Mouse (Mus musculus) hindbrain, embryonic 15.5 days (tissue): ENCODE results near the gene Stk36. TPM values are rescaled to one million over a fixed set of nuclear protein-coding genes. Genes with fewer than 3 reads are reported as not detected.

Experiments used
- ATAC-seq: fragments of 200-750 bp; cut with Nextera tagmentation; 2 replicates; pipeline ENCODE4 v1.8.0; 2017; ENCODE audit warnings: low read depth, moderate number of reproducible peaks, moderate TSS enrichment; ENCODE audit not compliant: low FRiP score
- H3K27ac ChIP-seq: fragments of 300-500 bp; sonication (generic); replicated peaks from 2 replicates; pipeline ENCODE4 v1.5.1; 2015; ENCODE audit warnings: mild to moderate bottlenecking, inconsistent platforms
- H3K27me3 ChIP-seq: fragments of 300-500 bp; sonication (generic); 2 replicates; pipeline ENCODE4 v1.6.1; 2015; ENCODE audit warnings: control low read depth, inconsistent platforms
- H3K36me3 ChIP-seq: fragments of 300-500 bp; sonication (generic); 2 replicates; pipeline ENCODE4 v1.6.1; 2015; ENCODE audit warnings: control low read depth, inconsistent platforms
- H3K4me1 ChIP-seq: fragments of 300-500 bp; sonication (generic); replicated peaks from 2 replicates; pipeline ENCODE4 v1.6.1; 2015; ENCODE audit warnings: control low read depth, inconsistent platforms
- H3K4me2 ChIP-seq: fragments of 300-500 bp; sonication (generic); 2 replicates; pipeline ENCODE4 v1.6.1; 2015; ENCODE audit warnings: moderate library complexity, mild to moderate bottlenecking, inconsistent platforms
- H3K4me3 ChIP-seq: fragments of 300-500 bp; sonication (generic); 2 replicates; pipeline ENCODE4 v1.5.1; 2015; ENCODE audit warnings: mild to moderate bottlenecking, inconsistent platforms
- H3K9ac ChIP-seq: fragments of 300-500 bp; sonication (generic); 2 replicates; pipeline ENCODE4 v1.6.1; 2015; ENCODE audit warnings: inconsistent platforms
- H3K9me3 ChIP-seq: fragments of 300-500 bp; sonication (generic); 2 replicates; pipeline ENCODE4 v1.6.1; 2016; ENCODE audit warnings: control low read depth, inconsistent platforms
- WGBS: fragments of 180-500 bp; shearing (Covaris S2); methylation state at CpG from one replicate; pipeline ENCODE4 v1.1.7; 2015; 5-methylcytosine and 5-hydroxymethylcytosine counted together
- microRNA-seq: library from miRNA; unstranded; fragments of <30 nt; microRNA quantifications from one replicate; pipeline ENCODE4, GENCODE M21; 2016
- polyA plus RNA-seq: library from polyadenylated mRNA; unstranded; fragments of >200 nt; fragmentation: Nextera tagmentation; extraction: Ambion mirVana; gene quantifications from 2 replicates; pipeline ENCODE4 v1.2.1, GENCODE M21; 2015

Stk36 gene
- polyA plus RNA-seq, 1 experiment from 2014 or later, result 18.6 TPM

DNA sequence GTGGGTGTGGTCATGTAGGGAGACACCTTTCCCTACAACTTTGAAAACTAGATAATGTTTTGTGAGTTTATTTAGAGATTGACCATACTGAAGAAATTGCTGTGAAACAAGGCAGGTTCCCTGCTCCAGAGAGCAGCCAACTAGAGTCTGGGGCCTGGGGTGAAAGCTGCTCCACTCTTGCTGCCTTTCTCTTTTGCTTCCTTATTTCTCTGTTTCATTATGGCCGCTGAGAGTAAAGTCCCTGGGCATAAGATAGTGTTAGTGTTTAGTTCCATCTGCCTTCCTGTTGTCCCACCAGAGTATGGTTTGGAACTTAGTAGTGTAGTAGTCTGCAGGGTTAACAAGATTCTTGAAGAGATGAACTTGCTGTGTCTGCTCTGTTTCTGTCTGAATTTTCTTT is 76.6 kb downstream of the Stk36 start:
- H3K27ac ChIP-seq, result no peak overlapping the region
- H3K9me3 ChIP-seq, result no peaks in the 10 kb centered on the region
- no peak overlapping the region for H3K9ac ChIP-seq
- ATAC-seq, result no peak
- no peaks in the 10 kb centered on the region for H3K27me3 ChIP-seq
- 86% methylated on average over 1 of the region's 1 CpGs for WGBS
- no peaks in the 10 kb centered on the region for H3K4me1 ChIP-seq
- H3K4me2 ChIP-seq, result no peak overlapping the region
- H3K36me3 ChIP-seq, result peaks cover 30% of the 10 kb centered on the region
- H3K4me3 ChIP-seq, result no peak overlapping the region

Small RNAs within 50 kb of the gene (microRNA-seq; reads per million reads assigned to microRNA genes)
- not detected for gene Gm25035

Other genes starting within 250 kb of the Stk36 start
- 1.1 and 2.4 TPM in 2 replicates for gene Catip, start 239.3 kb upstream of the Stk36 start, polyA plus RNA-seq
- 2.9 and 3.4 TPM in 2 replicates for gene Slc11a1, start 226.2 kb upstream of the Stk36 start, polyA plus RNA-seq
- gene Ctdsp1, start 209.9 kb upstream of the Stk36 start, polyA plus RNA-seq, result 19.3 and 19.5 TPM in 2 replicates
- gene Vil1, start 192.1 kb upstream of the Stk36 start, polyA plus RNA-seq, result 0.12 and 0.24 TPM in 2 replicates
- 48.7 and 51.1 TPM in 2 replicates for gene Cnot9, start 95.4 kb upstream of the Stk36 start, polyA plus RNA-seq
- gene Plcd4, start 58.6 kb upstream of the Stk36 start, polyA plus RNA-seq, result 5.6 and 6.1 TPM in 2 replicates
- 23.9 and 25.1 TPM in 2 replicates for gene Usp37, start 57.2 kb upstream of the Stk36 start, polyA plus RNA-seq
- gene Zfp142, start 13.2 kb upstream of the Stk36 start, polyA plus RNA-seq, result 8.1 and 8.3 TPM in 2 replicates
- 20.0 and 21.5 TPM in 2 replicates for gene Bcs1l, start 13.2 kb upstream of the Stk36 start, polyA plus RNA-seq
- 40.2 and 41.7 TPM in 2 replicates for gene Rnf25, start within 50 bp of the Stk36 start, polyA plus RNA-seq
- 8.8 and 9.5 TPM in 2 replicates for gene Ttll4, start 60.3 kb downstream of the Stk36 start, polyA plus RNA-seq
- 3.3 TPM in 2 replicates for gene Cyp27a1, start 112.1 kb downstream of the Stk36 start, polyA plus RNA-seq
- not detected in 2 replicates for gene Prkag3, start 147.8 kb downstream of the Stk36 start, polyA plus RNA-seq
- gene Wnt6, start 170.4 kb downstream of the Stk36 start, polyA plus RNA-seq, result 4.7 and 7.0 TPM in 2 replicates
- gene Wnt10a, start 190.1 kb downstream of the Stk36 start, polyA plus RNA-seq, result 0.57 and 0.69 TPM in 2 replicates